Mouse (Mus musculus) splenic B cell, adult 2 months (primary cell): ENCODE data around the gene B430305J03Rik.

ENCODE experiments used
- DNase-seq: peaks from one replicate; pipeline ENCODE4 v3.0.0-alpha.2; 2011; ENCODE audit warnings: low read depth, low spot score
- H3K27me3 ChIP-seq: 2 replicates; pipeline ENCODE4 v1.6.1; 2012; ENCODE audit warnings: mild to moderate bottlenecking, low read length, moderate library complexity, mixed read lengths; ENCODE audit not compliant: control insufficient read depth, poor library complexity, insufficient read depth, severe bottlenecking
- H3K36me3 ChIP-seq: 2 replicates; pipeline ENCODE4 v1.6.1; 2012; ENCODE audit warnings: mild to moderate bottlenecking, low read length, moderate library complexity, mixed read lengths; ENCODE audit not compliant: control insufficient read depth, poor library complexity, insufficient read depth, severe bottlenecking

The B430305J03Rik gene

GRCm38 (mm10) chr3:61365779-61366373, at the start of gene B430305J03Rik:
B430305J03Rik (minus strand) TSS chr3:61365951.
- peak; percentile 52 for DNase-seq

GRCm38 (mm10) chr3:61409683-61410082, 43.9 kb upstream of the B430305J03Rik start:
- peak; percentile 20 for DNase-seq
- Histone ChIP-seq H3K36me3 (no peaks in the 10 kb centered on the region), H3K27me3 (no peaks in the 10 kb centered on the region)

More at GRCm38 (mm10) chr3:61365779-61366373, at the start of gene B430305J03Rik:
- Histone ChIP-seq H3K36me3 (no peaks in the 10 kb centered on the region), H3K27me3 (no peaks in the 10 kb centered on the region)

- H3K27me3 ChIP-seq, result no peaks in the 10 kb centered on the region
- peak; percentile 40 for DNase-seq
- H3K36me3 ChIP-seq, result no peaks in the 10 kb centered on the region
Observed at GRCm38 (mm10) chr3:61406921-61407320, 41.2 kb upstream of the B430305J03Rik start.

GRCm38 (mm10) chr3:61400823-61401387, 35.2 kb upstream of the B430305J03Rik start:
- Histone ChIP-seq H3K27me3 (no peaks in the 10 kb centered on the region), H3K36me3 (no peaks in the 10 kb centered on the region)
- no peak for DNase-seq

GRCm38 (mm10) chr3:61396728-61397127, 31.0 kb upstream of the B430305J03Rik start:
- DNase-seq, result no peak
- no peaks in the 10 kb centered on the region for H3K27me3 ChIP-seq
- H3K36me3 ChIP-seq, result no peaks in the 10 kb centered on the region

GRCm38 (mm10) chr3:61395382-61395781, 29.6 kb upstream of the B430305J03Rik start:
- DNase-seq, result no peak
- Histone ChIP-seq H3K27me3 (no peaks in the 10 kb centered on the region), H3K36me3 (no peaks in the 10 kb centered on the region)

- no peak for DNase-seq
- Histone ChIP-seq H3K27me3 (no peaks in the 10 kb centered on the region), H3K36me3 (no peaks in the 10 kb centered on the region)
Observed at GRCm38 (mm10) chr3:61393520-61393919, 27.8 kb upstream of the B430305J03Rik start.

GRCm38 (mm10) chr3:61392881-61393280, 27.1 kb upstream of the B430305J03Rik start:
- Histone ChIP-seq H3K27me3 (no peaks in the 10 kb centered on the region), H3K36me3 (no peaks in the 10 kb centered on the region)
- DNase-seq, result no peak

- no peaks in the 10 kb centered on the region for H3K27me3 ChIP-seq
- no peaks in the 10 kb centered on the region for H3K36me3 ChIP-seq
- DNase-seq, result no peak
Observed at GRCm38 (mm10) chr3:61391564-61391963, 25.8 kb upstream of the B430305J03Rik start.

GRCm38 (mm10) chr3:61386368-61386767, 20.6 kb upstream of the B430305J03Rik start:
- H3K27me3 ChIP-seq, result no peaks in the 10 kb centered on the region
- H3K36me3 ChIP-seq, result no peaks in the 10 kb centered on the region
- no peak for DNase-seq

GRCm38 (mm10) chr3:61376001-61376400, 10.2 kb upstream of the B430305J03Rik start:
- no peaks in the 10 kb centered on the region for H3K27me3 ChIP-seq
- no peak for DNase-seq
- no peaks in the 10 kb centered on the region for H3K36me3 ChIP-seq

GRCm38 (mm10) chr3:61368446-61368845, 2.7 kb upstream of the B430305J03Rik start:
- H3K36me3 ChIP-seq, result no peaks in the 10 kb centered on the region
- H3K27me3 ChIP-seq, result no peaks in the 10 kb centered on the region
- DNase-seq, result no peak

- Histone ChIP-seq H3K36me3 (no peaks in the 10 kb centered on the region), H3K27me3 (no peaks in the 10 kb centered on the region)
- peak; percentile 45 for DNase-seq
Observed at GRCm38 (mm10) chr3:61364978-61365778, 573 bp downstream of the B430305J03Rik start.

GRCm38 (mm10) chr3:61364661-61364977, 1.1 kb downstream of the B430305J03Rik start:
- Histone ChIP-seq H3K36me3 (no peaks in the 10 kb centered on the region), H3K27me3 (no peaks in the 10 kb centered on the region)
- no peak for DNase-seq

GRCm38 (mm10) chr3:61363989-61364660, 1.6 kb downstream of the B430305J03Rik start:
- no peaks in the 10 kb centered on the region for H3K27me3 ChIP-seq
- peak; percentile 95 for DNase-seq
- H3K36me3 ChIP-seq, result no peaks in the 10 kb centered on the region
